Mouse (Mus musculus): ENCODE data around the gene Pde4d.

Gene Pde4d

GRCm38 (mm10) chr13:108824638-108825310 lies 375.0 kb downstream of the Pde4d start:
- no peak for DNase-seq (ENCODE audit: low read depth)

DNA sequence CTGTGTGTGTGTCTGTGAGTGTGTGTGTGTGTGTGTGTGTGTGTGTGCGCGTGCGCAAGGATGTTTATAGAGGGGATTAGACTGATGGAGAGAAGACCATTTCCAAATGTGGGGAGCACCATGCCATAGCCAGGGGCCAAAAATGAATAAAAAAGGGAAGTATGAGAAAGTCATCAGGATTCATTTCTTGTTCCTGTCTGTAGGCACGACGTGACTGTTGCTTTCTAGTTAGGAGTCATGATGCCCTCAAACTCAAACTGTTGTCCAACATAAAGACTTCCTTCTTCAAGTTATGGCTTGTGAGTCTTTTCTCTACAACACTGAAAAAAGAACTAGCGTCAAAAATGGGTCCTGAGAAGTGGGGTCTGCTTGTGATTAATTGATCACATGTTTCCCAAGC lies 375.8 kb downstream of the Pde4d start:
- no peak for DNase-seq (ENCODE audit: low read depth)

GRCm38 (mm10) chr13:108834197-108834596 lies 384.4 kb downstream of the Pde4d start:
- no peak for DNase-seq (ENCODE audit: low read depth)

GRCm38 (mm10) chr13:108836314-108836713 lies 386.6 kb downstream of the Pde4d start:
- no peak for DNase-seq (ENCODE audit: low read depth)

- no peak for DNase-seq (ENCODE audit: low read depth)
Observed at GRCm38 (mm10) chr13:108839142-108839541, 389.4 kb downstream of the Pde4d start.

- no peak for DNase-seq (ENCODE audit: low read depth)
Observed at GRCm38 (mm10) chr13:108854090-108854489, 404.3 kb downstream of the Pde4d start.

DNA sequence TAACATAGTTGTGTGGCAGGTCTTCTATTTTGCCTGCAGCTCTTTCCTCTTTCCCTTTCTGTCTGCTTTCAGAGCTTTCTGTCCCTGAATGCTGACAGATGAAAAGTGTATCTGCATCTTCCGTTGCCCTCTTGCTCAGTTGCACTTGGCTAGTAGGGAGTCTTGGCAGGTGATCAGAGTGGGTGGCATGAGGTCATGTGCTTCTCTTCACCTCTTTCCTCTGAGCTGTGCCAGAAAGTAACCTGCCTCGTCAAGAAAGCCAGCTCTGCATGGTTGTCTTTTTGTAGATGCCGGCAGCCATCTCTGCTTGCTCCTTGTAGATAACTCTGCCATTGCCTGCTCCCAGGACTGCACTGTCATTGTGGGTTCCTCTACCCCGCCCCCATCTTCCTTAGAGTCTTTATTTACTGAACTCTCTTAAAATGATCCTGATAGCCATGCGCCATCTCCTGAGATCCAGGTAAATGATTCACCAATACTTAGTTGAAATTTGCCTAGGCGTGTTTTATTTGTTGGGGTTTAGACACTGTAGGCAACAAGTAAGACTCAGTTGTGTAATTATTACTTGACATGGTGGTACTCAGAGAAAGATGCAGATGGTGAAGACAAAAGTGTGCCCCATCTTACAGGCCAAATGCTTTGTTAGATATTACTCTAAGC lies 407.2 kb downstream of the Pde4d start:
- no peak for DNase-seq (ENCODE audit: low read depth)

GRCm38 (mm10) chr13:108859336-108859735 lies 409.6 kb downstream of the Pde4d start:
- DNase-seq (ENCODE audit: low read depth) = no peak

GRCm38 (mm10) chr13:108860737-108861136 lies 411.0 kb downstream of the Pde4d start:
- no peak for DNase-seq (ENCODE audit: low read depth)

GRCm38 (mm10) chr13:108861707-108862106 lies 412.0 kb downstream of the Pde4d start:
- no peak for DNase-seq (ENCODE audit: low read depth)

GRCm38 (mm10) chr13:108862173-108862572 lies 412.4 kb downstream of the Pde4d start:
- DNase-seq (ENCODE audit: low read depth) = no peak

GRCm38 (mm10) chr13:108900160-108900559 lies 450.4 kb downstream of the Pde4d start:
- peak; percentile 10 for DNase-seq (ENCODE audit: low read depth)

DNA sequence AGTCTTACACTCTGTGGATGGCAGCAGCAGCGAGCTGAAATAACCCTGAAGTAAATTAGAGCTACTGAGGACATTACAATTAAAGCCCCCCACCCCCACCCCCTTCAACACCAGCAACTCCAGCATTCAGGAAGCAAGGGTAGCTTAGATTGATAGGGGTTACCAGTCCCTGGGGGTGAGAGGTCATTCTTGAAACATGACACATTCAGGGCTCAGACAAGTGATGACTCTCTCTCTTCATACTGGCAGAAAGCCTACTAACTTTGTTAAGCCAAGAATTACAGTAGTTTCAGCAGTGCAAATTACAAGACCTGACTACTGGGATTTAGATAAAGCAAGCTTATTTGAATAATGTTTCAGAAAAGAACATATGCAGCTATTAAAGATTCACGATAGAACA lies 455.4 kb downstream of the Pde4d start:
- DNase-seq (ENCODE audit: low read depth) = peak; percentile 12

GRCm38 (mm10) chr13:108909193-108909592 lies 459.4 kb downstream of the Pde4d start:
- DNase-seq (ENCODE audit: low read depth) = no peak

DNA sequence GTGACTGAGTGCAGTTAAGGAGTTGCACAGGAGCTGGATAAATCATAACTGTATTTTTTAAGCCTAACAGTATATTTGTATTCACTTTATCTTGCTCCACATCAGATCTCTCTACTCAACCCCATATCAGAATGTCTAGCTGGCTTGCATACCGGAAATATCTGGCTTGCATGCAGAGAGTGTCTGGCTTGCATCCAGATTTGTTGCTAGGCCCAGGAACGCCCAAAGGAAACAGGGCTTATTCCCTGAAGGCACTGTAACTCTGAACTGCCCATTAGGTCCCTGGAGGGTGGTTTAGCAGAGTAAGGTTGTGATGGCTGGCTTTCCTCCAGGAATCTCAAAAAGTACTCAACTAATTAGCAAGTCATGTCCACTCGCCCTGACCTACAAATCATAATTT lies 464.9 kb downstream of the Pde4d start:
- DNase-seq (ENCODE audit: low read depth) = no peak

- DNase-seq (ENCODE audit: low read depth) = no peak
Observed at GRCm38 (mm10) chr13:108921146-108921545, 471.4 kb downstream of the Pde4d start.

- no peak for DNase-seq (ENCODE audit: low read depth)
Observed at GRCm38 (mm10) chr13:108934854-108935253, 485.1 kb downstream of the Pde4d start.

DNA sequence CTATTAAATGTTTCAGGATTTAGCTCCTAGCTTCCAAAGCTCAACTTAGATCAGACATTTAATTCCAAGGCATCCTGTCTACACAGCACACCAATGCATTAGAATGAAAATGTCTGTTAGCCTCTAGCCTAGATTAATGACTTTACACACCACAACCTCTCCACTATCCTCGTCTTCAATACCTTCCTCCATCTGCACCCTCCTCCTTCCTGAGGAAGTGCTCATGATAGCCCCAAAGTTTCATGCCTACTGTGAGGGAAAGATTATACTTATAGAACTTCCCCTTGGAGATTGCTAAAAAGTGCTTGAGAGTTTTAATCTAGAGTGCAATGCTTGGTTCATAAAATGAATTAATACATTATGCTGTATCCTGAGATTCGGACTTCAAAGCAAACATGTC lies 487.5 kb downstream of the Pde4d start:
- DNase-seq (ENCODE audit: low read depth) = no peak

- DNase-seq (ENCODE audit: low read depth) = no peak
Observed at GRCm38 (mm10) chr13:108952911-108953310, 503.2 kb downstream of the Pde4d start.

- no peak for DNase-seq (ENCODE audit: low read depth)
Observed at GRCm38 (mm10) chr13:108956059-108956458, 506.3 kb downstream of the Pde4d start.

DNA sequence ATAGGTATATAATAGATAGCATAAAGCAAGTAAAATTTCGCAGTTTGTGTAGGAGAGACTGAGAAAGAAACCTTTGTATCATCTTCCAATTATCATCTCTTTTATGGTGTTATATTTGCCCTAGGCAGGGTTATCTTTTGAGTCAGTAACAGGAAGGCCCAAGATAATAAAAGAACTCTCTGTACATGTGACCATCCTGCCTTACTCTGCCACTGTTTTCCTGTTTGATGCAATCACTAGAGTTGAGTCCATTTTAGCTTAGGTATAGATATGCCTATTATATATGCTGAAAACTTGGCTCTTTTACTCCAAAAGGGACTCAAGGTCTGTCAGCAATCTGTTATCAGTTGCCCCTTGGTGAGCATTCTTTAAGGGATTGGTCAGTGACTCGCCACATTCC lies 514.3 kb downstream of the Pde4d start:
- no peak for DNase-seq (ENCODE audit: low read depth)

GRCm38 (mm10) chr13:108981144-108981543 lies 531.4 kb downstream of the Pde4d start:
- no peak for DNase-seq (ENCODE audit: low read depth)

DNA sequence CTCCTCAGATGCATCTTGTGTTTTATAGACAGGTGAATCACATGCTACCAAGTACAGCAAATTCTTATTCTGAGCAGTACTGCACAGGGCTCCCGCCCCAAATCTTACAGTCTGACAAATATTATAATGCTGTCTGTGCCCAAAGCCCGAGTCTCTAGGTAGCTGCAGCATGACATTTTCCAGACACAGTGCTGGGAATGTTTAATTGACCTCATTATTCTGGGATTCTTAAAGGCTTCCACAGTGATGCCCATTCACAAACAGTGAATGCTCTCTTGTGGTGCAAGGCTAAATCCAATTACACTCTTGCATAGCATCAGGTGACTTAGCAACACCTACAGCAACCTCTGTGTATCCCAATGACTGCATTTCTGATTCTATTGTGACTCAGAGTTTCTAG lies 549.0 kb downstream of the Pde4d start:
- DNase-seq (ENCODE audit: low read depth) = no peak

GRCm38 (mm10) chr13:109024703-109025102 lies 575.0 kb downstream of the Pde4d start:
- DNase-seq (ENCODE audit: low read depth) = no peak

All from fibroblast of lung, adult 2 months (primary cell).